Mouse (Mus musculus) heart, embryonic 15.5 days (tissue): Measurements from ENCODE around the gene Camk2n1. TPM values are rescaled to one million over a fixed set of nuclear protein-coding genes. Genes with fewer than 3 reads are reported as not detected.

ENCODE experiments used
- ATAC-seq: fragments of 200-750 bp; cut with Nextera tagmentation; replicated peaks from 2 replicates; pipeline ENCODE4 v1.8.0; 2017; ENCODE audit warnings: low read depth, moderate TSS enrichment; ENCODE audit not compliant: insufficient number of reproducible peaks, insufficient read depth, low FRiP score
- H3K27ac ChIP-seq: fragments of 300-500 bp; sonication (generic); 2 replicates; pipeline ENCODE4 v1.5.1; 2015; ENCODE audit warnings: mild to moderate bottlenecking, inconsistent platforms
- H3K27me3 ChIP-seq: fragments of 300-500 bp; sonication (generic); 2 replicates; pipeline ENCODE4 v1.6.1; 2015; ENCODE audit warnings: inconsistent platforms
- H3K36me3 ChIP-seq: fragments of 300-500 bp; sonication (generic); 2 replicates; pipeline ENCODE4 v1.6.1; 2015; ENCODE audit warnings: mild to moderate bottlenecking, inconsistent platforms
- H3K4me1 ChIP-seq: fragments of 300-500 bp; sonication (generic); replicated peaks from 2 replicates; pipeline ENCODE4 v1.6.1; 2015; ENCODE audit warnings: inconsistent platforms
- H3K4me2 ChIP-seq: fragments of 300-500 bp; sonication (generic); 2 replicates; pipeline ENCODE4 v1.6.1; 2015; ENCODE audit warnings: inconsistent platforms, mild to moderate bottlenecking, moderate library complexity
- H3K4me3 ChIP-seq: fragments of 300-500 bp; sonication (generic); 2 replicates; pipeline ENCODE4 v1.5.1; 2015; ENCODE audit warnings: mild to moderate bottlenecking, inconsistent platforms
- H3K9ac ChIP-seq: fragments of 300-500 bp; sonication (generic); 2 replicates; pipeline ENCODE4 v1.6.1; 2015; ENCODE audit warnings: mild to moderate bottlenecking, inconsistent platforms
- H3K9me3 ChIP-seq: fragments of 300-500 bp; sonication (generic); replicated peaks from 2 replicates; pipeline ENCODE4 v1.6.1; 2016; ENCODE audit warnings: inconsistent platforms
- WGBS: fragments of 180-500 bp; shearing (Covaris S2); methylation state at CpG from one replicate; pipeline ENCODE4 v1.1.7; 2015; ENCODE audit warnings: mixed read lengths; 5-methylcytosine and 5-hydroxymethylcytosine counted together
- polyA plus RNA-seq: library from polyadenylated mRNA; unstranded; fragments of >200 nt; fragmentation: Nextera tagmentation; extraction: Ambion mirVana; gene quantifications from 2 replicates; pipeline ENCODE4 v1.2.1, GENCODE M21; 2015

Gene Camk2n1
- polyA plus RNA-seq, 1 experiment from 2014 or later: 1.5 TPM

DNA sequence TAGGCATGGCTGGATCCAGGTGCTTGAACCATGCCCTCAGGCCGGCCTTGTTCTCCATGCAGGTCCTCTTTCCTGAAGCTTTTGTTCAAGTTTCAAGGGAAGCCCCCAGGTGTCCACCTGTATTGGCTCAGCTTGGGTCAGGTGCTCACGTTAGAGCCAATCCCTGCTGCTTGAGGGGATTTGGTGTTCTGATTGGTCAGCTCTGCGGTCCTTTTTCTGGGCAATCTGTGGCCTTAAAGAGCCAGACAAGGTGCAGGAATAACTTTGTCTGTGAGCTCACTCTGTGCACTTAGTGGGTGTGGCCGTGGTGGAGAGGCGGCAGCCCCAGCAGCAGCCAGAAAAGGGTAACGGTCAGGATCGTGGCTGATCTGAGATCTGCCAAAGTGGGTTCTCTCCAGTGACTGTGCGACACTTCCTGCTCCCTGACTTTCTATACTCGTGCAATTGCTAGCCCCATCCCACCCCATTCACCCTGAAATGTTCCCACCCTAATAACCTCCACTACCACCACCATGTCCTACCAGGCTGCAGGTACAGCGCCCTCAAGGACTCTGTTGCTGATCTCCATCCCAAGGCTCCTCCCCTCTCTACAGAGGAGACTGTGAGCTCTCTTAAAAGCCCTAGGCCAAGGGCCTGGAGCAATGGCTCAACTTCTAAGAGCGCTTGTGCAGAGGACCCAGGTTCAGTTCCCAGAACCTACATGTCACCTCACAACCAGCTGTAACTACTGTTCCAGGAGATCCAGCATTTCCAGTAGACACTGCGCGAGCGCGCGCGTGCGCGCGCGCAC, 45.9 kb downstream of the Camk2n1 start:
- no peak for ATAC-seq
- H3K36me3 ChIP-seq: no peaks in the 10 kb centered on the region
- WGBS: 74% methylated on average over 21 of the region's 21 CpGs
- H3K4me2 ChIP-seq: no peak overlapping the region
- H3K9ac ChIP-seq: no peak overlapping the region
- peaks cover 25% of the 10 kb centered on the region for H3K4me1 ChIP-seq
- no peaks in the 10 kb centered on the region for H3K9me3 ChIP-seq
- no peak overlapping the region for H3K27ac ChIP-seq
- peaks cover 32% of the 10 kb centered on the region for H3K27me3 ChIP-seq
- H3K4me3 ChIP-seq: no peak overlapping the region

DNA sequence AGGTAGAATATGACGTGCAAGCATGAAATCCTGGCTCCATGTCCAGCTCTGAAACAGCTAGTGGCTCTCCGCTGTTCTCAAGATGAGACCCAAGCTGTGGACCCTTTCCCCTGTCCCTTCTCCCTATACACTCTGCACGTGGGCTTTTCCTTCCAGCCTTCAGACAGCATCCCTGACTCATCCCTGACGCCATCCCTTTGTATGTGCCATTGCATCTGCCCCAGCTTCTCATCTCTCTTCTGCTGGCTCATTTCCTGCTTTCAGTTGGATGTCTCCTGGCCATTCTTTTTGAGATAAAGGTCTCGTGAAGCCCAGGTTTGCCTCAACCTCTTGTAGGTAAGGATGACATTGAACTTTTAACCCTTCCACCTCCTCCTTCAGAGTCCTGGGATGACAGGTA, 46.9 kb downstream of the Camk2n1 start:
- Histone ChIP-seq H3K9me3 (no peaks in the 10 kb centered on the region), H3K4me2 (no peak overlapping the region), H3K27me3 (peaks cover 40% of the 10 kb centered on the region), H3K4me1 (peaks cover 19% of the 10 kb centered on the region), H3K9ac (no peak overlapping the region), H3K4me3 (no peak overlapping the region), H3K36me3 (no peaks in the 10 kb centered on the region), H3K27ac (no peak overlapping the region)
- no peak for ATAC-seq
- WGBS: 61% methylated on average over 5 of the region's 5 CpGs

DNA sequence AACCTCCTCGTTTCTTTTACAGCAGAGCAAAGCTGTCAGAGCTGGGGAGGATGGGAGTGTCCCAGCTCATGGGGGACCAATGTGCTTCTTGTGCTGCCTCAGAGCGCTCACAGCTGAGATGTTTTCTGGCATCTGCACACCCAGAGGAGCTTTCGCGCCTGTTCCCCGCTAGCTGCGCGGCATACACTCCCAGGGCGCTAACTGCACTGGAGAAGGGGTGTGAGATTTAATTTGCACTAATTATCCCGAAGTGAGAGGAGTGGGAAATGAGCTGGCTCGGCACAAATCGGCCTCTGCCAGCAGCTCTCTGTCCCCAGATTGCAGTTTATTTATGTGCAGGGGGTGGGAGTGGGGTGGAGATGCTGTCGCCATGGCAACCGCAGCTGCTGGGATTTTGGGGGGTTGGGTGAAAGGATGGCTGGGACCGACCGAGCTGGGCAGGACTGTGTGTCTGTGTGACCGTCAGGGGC, 50.6 kb downstream of the Camk2n1 start:
- WGBS: 2% methylated on average over 16 of the region's 16 CpGs
- Histone ChIP-seq H3K4me1 (peaks cover 13% of the 10 kb centered on the region), H3K4me3 (no peak overlapping the region), H3K27ac (no peak overlapping the region), H3K27me3 (peaks cover 46% of the 10 kb centered on the region), H3K4me2 (no peak overlapping the region), H3K9me3 (no peaks in the 10 kb centered on the region), H3K36me3 (no peaks in the 10 kb centered on the region), H3K9ac (no peak overlapping the region)
- ATAC-seq: no peak

DNA sequence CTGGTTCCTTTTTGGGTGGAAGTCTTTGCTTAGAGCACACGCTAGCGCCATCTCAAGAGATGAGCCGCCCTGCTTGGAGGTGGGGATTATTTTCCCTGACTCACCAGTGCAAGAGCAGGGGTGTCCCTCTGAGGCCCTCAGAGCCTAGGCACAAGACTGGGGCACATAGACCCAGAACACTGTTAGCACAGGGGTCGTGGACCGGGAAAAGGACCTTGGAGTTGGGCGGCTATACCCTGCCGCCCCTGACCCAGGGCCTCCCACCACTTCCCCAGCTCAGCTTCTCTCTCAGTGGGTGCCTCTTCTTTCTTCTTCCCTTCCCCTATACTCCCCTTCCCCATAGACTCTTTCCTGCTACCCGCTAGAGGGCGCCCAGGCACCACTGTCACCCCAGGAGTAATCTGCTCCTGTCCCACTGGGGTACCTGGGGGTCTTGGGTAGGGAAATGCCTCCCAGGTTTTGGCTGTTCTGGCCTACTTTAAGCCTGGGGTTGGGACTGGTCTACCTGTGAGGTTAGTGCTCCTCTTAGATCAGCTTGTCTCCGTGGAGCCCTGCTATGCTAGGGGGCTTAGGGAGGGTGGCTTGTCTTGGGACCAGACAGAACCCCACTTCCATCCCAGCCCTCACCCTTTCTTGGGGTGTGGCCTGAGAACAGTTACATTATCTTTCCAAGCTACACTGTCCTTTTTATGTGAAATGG, 51.2 kb downstream of the Camk2n1 start:
- ATAC-seq: no peak

DNA sequence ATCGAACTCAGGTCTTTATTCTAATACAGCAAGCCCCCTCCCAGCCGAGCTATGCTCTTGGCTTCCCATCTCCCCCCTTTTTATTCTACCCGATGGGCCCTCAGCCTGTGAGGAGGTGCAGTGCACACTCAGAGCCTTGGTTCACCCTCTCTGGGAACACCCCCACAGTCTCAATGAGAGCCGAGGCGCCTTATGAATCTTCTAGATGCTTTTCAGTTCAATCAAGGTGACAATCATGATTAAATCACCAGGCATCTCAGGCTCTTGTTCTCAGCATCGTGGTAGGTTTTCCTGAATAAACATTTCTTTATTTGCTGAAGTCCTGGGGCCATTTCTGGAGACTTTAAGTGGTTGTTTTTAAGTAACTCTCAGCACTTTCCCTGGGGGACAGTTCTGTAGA, 53.8 kb downstream of the Camk2n1 start:
- Histone ChIP-seq H3K4me1 (peaks cover 13% of the 10 kb centered on the region), H3K27ac (no peak overlapping the region), H3K9ac (no peak overlapping the region), H3K27me3 (peaks cover 50% of the 10 kb centered on the region), H3K9me3 (no peaks in the 10 kb centered on the region), H3K36me3 (no peaks in the 10 kb centered on the region), H3K4me3 (no peak overlapping the region), H3K4me2 (no peak overlapping the region)
- 62% methylated on average over 6 of the region's 6 CpGs for WGBS
- ATAC-seq: no peak

More for the DNA sequence above, 51.2 kb downstream of the Camk2n1 start:
- Histone ChIP-seq H3K27me3 (peaks cover 47% of the 10 kb centered on the region), H3K4me3 (no peak overlapping the region), H3K4me1 (peaks cover 13% of the 10 kb centered on the region), H3K27ac (no peak overlapping the region), H3K9ac (no peak overlapping the region), H3K36me3 (no peaks in the 10 kb centered on the region), H3K9me3 (no peaks in the 10 kb centered on the region), H3K4me2 (no peak overlapping the region)
- WGBS: 2% methylated on average over 10 of the region's 10 CpGs

Other genes with a start within 250 kb of the Camk2n1 start
- 96.1 and 97.9 TPM in 2 replicates for gene Hp1bp3, start 238.0 kb upstream of the Camk2n1 start, polyA plus RNA-seq
- gene Sh2d5, start 203.9 kb upstream of the Camk2n1 start, polyA plus RNA-seq: 0.31 and 0.36 TPM in 2 replicates
- 0.57 and 1.2 TPM in 2 replicates for gene Kif17, start 203.9 kb upstream of the Camk2n1 start, polyA plus RNA-seq
- gene Ddost, start 149.6 kb upstream of the Camk2n1 start, polyA plus RNA-seq: 230 and 277 TPM in 2 replicates
- gene Pink1, start 128.0 kb upstream of the Camk2n1 start, polyA plus RNA-seq: 72.4 and 82.5 TPM in 2 replicates
- 8.9 and 9.2 TPM in 2 replicates for gene Cda, start 86.3 kb upstream of the Camk2n1 start, polyA plus RNA-seq
- 0.22 TPM in 1 of 2 replicates, not detected in the other for gene Fam43b, start 57.8 kb upstream of the Camk2n1 start, polyA plus RNA-seq
- gene Mul1, start 19.6 kb upstream of the Camk2n1 start, polyA plus RNA-seq: 22.2 and 22.7 TPM in 2 replicates
- gene Vwa5b1, start 181.6 kb downstream of the Camk2n1 start, polyA plus RNA-seq: not detected in 2 replicates